In the genomic region with DNA sequence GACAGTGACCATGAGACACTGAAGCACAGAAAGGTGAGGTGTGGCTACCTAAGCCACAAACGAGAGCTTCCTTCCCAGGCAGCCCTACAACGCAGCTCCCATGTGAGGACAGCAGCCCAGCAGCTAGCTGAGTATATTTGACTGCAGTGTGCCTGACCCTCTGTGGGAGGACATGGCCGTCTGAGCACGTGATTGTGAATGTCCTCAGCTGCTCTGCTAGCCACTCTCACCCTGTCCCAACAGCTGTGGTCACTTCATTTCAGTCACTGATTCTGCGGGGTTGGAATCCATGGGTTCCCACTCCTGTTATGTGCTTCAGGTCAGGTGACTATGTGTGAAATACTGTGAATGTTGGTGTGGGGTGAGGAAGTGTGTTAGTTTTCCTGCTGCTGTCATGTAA, we compare ENCODE assay signal across 28 mouse cellular contexts. TPM values are rescaled to one million over a fixed set of nuclear protein-coding genes. Genes with fewer than 3 reads are reported as not detected.
DNase-seq lines count a peak whose midpoint lies in the region; ATAC-seq and TF ChIP-seq lines count a peak whose summit lies in the region.
"Had no signal": no experiment of that assay in that cellular context is flagged by ENCODE, and none has a peak within 500 bp of the region (broad histone marks: within the 10 kb centered on the region; RNA-seq: fewer than 3 reads in every experiment).

No protein-coding gene starts in this region.

- 72% methylated on average over 5 of the region's 5 CpGs for WGBS in embryonic facial prominence, embryonic 14.5 days
- WGBS in embryonic facial prominence, embryonic 10.5 days = 85% methylated on average over 5 of the region's 5 CpGs
- WGBS in kidney, embryonic 16.5 days = 30% methylated on average over 5 of the region's 5 CpGs
- WGBS in stomach, postnatal 0 days = 72% methylated on average over 5 of the region's 5 CpGs

- no peak for DNase-seq in embryonic facial prominence, embryonic 14.5 days (ENCODE audit: low spot score)
- no peak for DNase-seq in embryonic facial prominence, embryonic 10.5 days (ENCODE audit: low spot score)
- no peak for DNase-seq in kidney, adult 18-20 months
- peak; percentile 69 for DNase-seq in lung, postnatal 10 days
- no peak for DNase-seq in lung, postnatal 14 days
- no peak for DNase-seq in stomach, postnatal 0 days (ENCODE audit: low spot score)
- DNase-seq in cerebellum, adult 11 months = no peak
- DNase-seq: adrenal gland, adult 2 months; adrenal gland, postnatal 36 days; cerebellum, adult 2 months; cerebellum, postnatal 14 days; gastrocnemius, postnatal 25 days; heart, postnatal 10 days; liver, embryonic 13.5 days; right cerebral cortex, postnatal 4 days; thymus, adult 2 months; thymus, postnatal 36 days had no signal

- no peaks in the 10 kb centered on the region for H3K9me3 ChIP-seq in embryonic facial prominence, embryonic 14.5 days (ENCODE audit: control insufficient read depth, low read length)
- no peaks in the 10 kb centered on the region for H3K9me3 ChIP-seq in embryonic facial prominence, embryonic 10.5 days
- no peaks in the 10 kb centered on the region for H3K9me3 ChIP-seq in kidney, embryonic 16.5 days (ENCODE audit: low read length)
- no peaks in the 10 kb centered on the region for H3K9me3 ChIP-seq in stomach, postnatal 0 days (ENCODE audit: control insufficient read depth, low read length)
- H3K9me3 ChIP-seq: forebrain, embryonic 13.5 days; heart, embryonic 13.5 days; hindbrain, embryonic 15.5 days; limb, embryonic 15.5 days; liver, embryonic 13.5 days; neural tube, embryonic 12.5 days had no signal

- H3K36me3 ChIP-seq in embryonic facial prominence, embryonic 14.5 days (ENCODE audit: control insufficient read depth, insufficient read depth, low read length) = 0 out of 2 replicates have a peak, but pooled peaks cover 8% of the 10 kb centered on the region
- H3K36me3 ChIP-seq in embryonic facial prominence, embryonic 10.5 days (replicated peaks) = peaks cover 33% of the 10 kb centered on the region
- no peaks in the 10 kb centered on the region for H3K36me3 ChIP-seq in kidney, embryonic 16.5 days (ENCODE audit: insufficient read depth, low read length)
- H3K36me3 ChIP-seq in stomach, postnatal 0 days (ENCODE audit: control insufficient read depth, insufficient read depth, low read length) = peaks cover 3% of the 10 kb centered on the region; the same call in 1 of the 2 replicates
- H3K36me3 ChIP-seq: hindbrain, embryonic 15.5 days; neural tube, embryonic 12.5 days had no signal

- H3K4me2 ChIP-seq in embryonic facial prominence, embryonic 14.5 days (ENCODE audit: low read depth, low read length) = no peak overlapping the region
- H3K4me2 ChIP-seq in kidney, embryonic 16.5 days (replicated peaks; ENCODE audit: low read depth, low read length) = no peak overlapping the region
- H3K4me2 ChIP-seq in stomach, postnatal 0 days (replicated peaks; ENCODE audit: low read depth) = no peak overlapping the region
- H3K4me2 ChIP-seq: forebrain, embryonic 13.5 days; heart, embryonic 13.5 days; hindbrain, embryonic 15.5 days; limb, embryonic 15.5 days; liver, embryonic 13.5 days; midbrain, embryonic 11.5 days; neural tube, embryonic 12.5 days had no signal

- no peak overlapping the region for H3K9ac ChIP-seq in embryonic facial prominence, embryonic 14.5 days (ENCODE audit: low read depth, low read length)
- no peak overlapping the region for H3K9ac ChIP-seq in kidney, embryonic 16.5 days (replicated peaks; ENCODE audit: low read length)
- H3K9ac ChIP-seq in stomach, postnatal 0 days (ENCODE audit: low read length) = no peak overlapping the region
- H3K9ac ChIP-seq: forebrain, embryonic 13.5 days; heart, embryonic 13.5 days; hindbrain, embryonic 15.5 days; limb, embryonic 15.5 days; liver, embryonic 13.5 days; neural tube, embryonic 12.5 days had no signal

- no peak overlapping the region for H3K27ac ChIP-seq in embryonic facial prominence, embryonic 14.5 days (replicated peaks; ENCODE audit: low read depth, low read length)
- H3K27ac ChIP-seq in embryonic facial prominence, embryonic 10.5 days (replicated peaks) = no peak overlapping the region
- H3K27ac ChIP-seq in kidney, embryonic 16.5 days (ENCODE audit: low read length) = no peak overlapping the region
- no peak overlapping the region for H3K27ac ChIP-seq in stomach, postnatal 0 days (replicated peaks)
- H3K27ac ChIP-seq: forebrain, embryonic 13.5 days; heart, embryonic 13.5 days; hindbrain, embryonic 15.5 days; limb, embryonic 15.5 days; liver, embryonic 13.5 days; neural tube, embryonic 12.5 days had no signal

- no peak for TF ChIP-seq CTCF in stomach, postnatal 0 days (IDR thresholded peaks at IDR 0.05; ENCODE audit: low read depth)

- no peak overlapping the region for H3K4me3 ChIP-seq in embryonic facial prominence, embryonic 14.5 days (ENCODE audit: low read depth, low read length)
- no peak overlapping the region for H3K4me3 ChIP-seq in embryonic facial prominence, embryonic 10.5 days
- H3K4me3 ChIP-seq in kidney, embryonic 16.5 days (ENCODE audit: low read length) = no peak overlapping the region
- H3K4me3 ChIP-seq in stomach, postnatal 0 days (ENCODE audit: low read depth, low read length) = no peak overlapping the region
- H3K4me3 ChIP-seq: forebrain, embryonic 13.5 days; heart, embryonic 13.5 days; hindbrain, embryonic 15.5 days; limb, embryonic 15.5 days; liver, embryonic 13.5 days; neural tube, embryonic 12.5 days had no signal

- no peaks in the 10 kb centered on the region for H3K27me3 ChIP-seq in embryonic facial prominence, embryonic 14.5 days (replicated peaks; ENCODE audit: control insufficient read depth, insufficient read depth, low read length)
- no peaks in the 10 kb centered on the region for H3K27me3 ChIP-seq in embryonic facial prominence, embryonic 10.5 days (replicated peaks; ENCODE audit: low read depth, poor library complexity, severe bottlenecking)
- no peaks in the 10 kb centered on the region for H3K27me3 ChIP-seq in kidney, embryonic 16.5 days (ENCODE audit: insufficient read depth, low read length)
- H3K27me3 ChIP-seq in stomach, postnatal 0 days (ENCODE audit: control insufficient read depth, insufficient read depth, low read length) = no peaks in the 10 kb centered on the region
- H3K27me3 ChIP-seq: CH12.LX; forebrain, embryonic 13.5 days; heart, embryonic 13.5 days; hindbrain, embryonic 15.5 days; limb, embryonic 15.5 days; liver, embryonic 13.5 days; neural tube, embryonic 12.5 days had no signal

- H3K4me1 ChIP-seq in embryonic facial prominence, embryonic 14.5 days (ENCODE audit: control insufficient read depth, insufficient read depth, low read length) = peaks cover 5% of the 10 kb centered on the region; the same call in 1 of the 2 replicates
- H3K4me1 ChIP-seq in embryonic facial prominence, embryonic 10.5 days = no peaks in the 10 kb centered on the region
- H3K4me1 ChIP-seq in kidney, embryonic 16.5 days (ENCODE audit: insufficient read depth, low read length) = 0 out of 2 replicates have a peak, but pooled peaks cover 8% of the 10 kb centered on the region
- H3K4me1 ChIP-seq in stomach, postnatal 0 days (replicated peaks; ENCODE audit: control insufficient read depth, insufficient read depth) = peaks cover 4% of the 10 kb centered on the region; the same call in 1 of the 2 replicates
- H3K4me1 ChIP-seq: neural tube, embryonic 12.5 days had no signal

- 0 out of 2 replicates have a peak, but pooled peaks have one; percentile 14 for ATAC-seq in embryonic facial prominence, embryonic 14.5 days (ENCODE audit: low read depth)
- peak; percentile 44; the same call in 1 of the 2 replicates for ATAC-seq in kidney, embryonic 16.5 days (ENCODE audit: low FRiP score, low TSS enrichment)
- no peak for ATAC-seq in stomach, postnatal 0 days (ENCODE audit: low FRiP score, low TSS enrichment)
- ATAC-seq: activated CD4-positive, CD25-positive, alpha-beta regulatory T cell, adult 4 months; forebrain, embryonic 13.5 days; inflammation-experienced regulatory T-cells, adult 6 months; midbrain, embryonic 16.5 days had no signal

- no peak for TF ChIP-seq EP300 in stomach, postnatal 0 days (optimal IDR thresholded peaks at IDR 0.05)

RNA-seq across cellular contexts. Expression of a gene that starts 18.4 kb away (rescaled TPM):
- polyA plus RNA-seq in embryonic facial prominence, embryonic 14.5 days (2014; fragmentation: Nextera tagmentation; extraction: Ambion mirVana) = 3.0 and 3.5 TPM in 2 replicates
- polyA plus RNA-seq in embryonic facial prominence, embryonic 10.5 days (2016; fragmentation: Nextera tagmentation; extraction: Ambion mirVana) = 2.6 and 3.1 TPM in 2 replicates
- polyA plus RNA-seq in kidney, embryonic 16.5 days (2015; fragmentation: Nextera tagmentation; extraction: Ambion mirVana) = 1.6 and 1.8 TPM in 2 replicates
- 1.5 and 2.4 TPM in 2 replicates for polyA plus RNA-seq in stomach, postnatal 0 days (2015; fragmentation: Nextera tagmentation; extraction: Ambion mirVana)
